Mouse (Mus musculus) hindbrain, embryonic 12.5 days (tissue): Measurements from ENCODE around the gene Slc32a1. TPM values are rescaled to one million over a fixed set of nuclear protein-coding genes. Genes with fewer than 3 reads are reported as not detected.

ENCODE experiments used
- ATAC-seq: fragments of 200-750 bp; cut with Nextera tagmentation; 2 replicates; pipeline ENCODE4 v1.8.0; 2017; ENCODE audit warnings: moderate TSS enrichment; ENCODE audit not compliant: low FRiP score
- H3K27ac ChIP-seq: fragments of 300-500 bp; sonication (generic); 2 replicates; pipeline ENCODE4 v1.5.1; 2016; ENCODE audit warnings: mild to moderate bottlenecking
- H3K27me3 ChIP-seq: fragments of 300-500 bp; sonication (generic); 2 replicates; pipeline ENCODE4 v1.6.1; 2016; ENCODE audit warnings: mild to moderate bottlenecking
- H3K36me3 ChIP-seq: fragments of 300-500 bp; sonication (generic); 2 replicates; pipeline ENCODE4 v1.6.1; 2016; ENCODE audit warnings: mild to moderate bottlenecking
- H3K4me1 ChIP-seq: fragments of 300-500 bp; sonication (generic); 2 replicates; pipeline ENCODE4 v1.6.1; 2016
- H3K4me2 ChIP-seq: fragments of 300-500 bp; sonication (generic); replicated peaks from 2 replicates; pipeline ENCODE4 v1.6.1; 2016; ENCODE audit warnings: mild to moderate bottlenecking
- H3K4me3 ChIP-seq: fragments of 300-500 bp; sonication (generic); 2 replicates; pipeline ENCODE4 v1.5.1; 2016; ENCODE audit warnings: mild to moderate bottlenecking
- H3K9ac ChIP-seq: fragments of 300-500 bp; sonication (generic); 2 replicates; pipeline ENCODE4 v1.6.1; 2016; ENCODE audit warnings: mild to moderate bottlenecking, moderate library complexity
- H3K9me3 ChIP-seq: fragments of 300-500 bp; sonication (generic); replicated peaks from 2 replicates; pipeline ENCODE4 v1.6.1; 2016; ENCODE audit warnings: mild to moderate bottlenecking
- WGBS: fragments of 180-500 bp; shearing (Covaris S2); methylation state at CpG from one replicate; pipeline ENCODE4 v1.1.7; 2016; 5-methylcytosine and 5-hydroxymethylcytosine counted together
- microRNA counts: library from miRNA; unstranded; fragments of <30 nt; microRNA quantifications from one replicate; lab custom pipeline; 2017
- microRNA-seq: library from miRNA; unstranded; fragments of <30 nt; microRNA quantifications from one replicate; pipeline ENCODE4, GENCODE M21; 2017
- polyA plus RNA-seq: library from polyadenylated mRNA; unstranded; fragments of >200 nt; fragmentation: Nextera tagmentation; extraction: Ambion mirVana; gene quantifications from 2 replicates; pipeline ENCODE4 v1.2.1, GENCODE M21; 2016

The Slc32a1 gene
- polyA plus RNA-seq, 1 experiment from 2014 or later = 3.5 TPM

DNA sequence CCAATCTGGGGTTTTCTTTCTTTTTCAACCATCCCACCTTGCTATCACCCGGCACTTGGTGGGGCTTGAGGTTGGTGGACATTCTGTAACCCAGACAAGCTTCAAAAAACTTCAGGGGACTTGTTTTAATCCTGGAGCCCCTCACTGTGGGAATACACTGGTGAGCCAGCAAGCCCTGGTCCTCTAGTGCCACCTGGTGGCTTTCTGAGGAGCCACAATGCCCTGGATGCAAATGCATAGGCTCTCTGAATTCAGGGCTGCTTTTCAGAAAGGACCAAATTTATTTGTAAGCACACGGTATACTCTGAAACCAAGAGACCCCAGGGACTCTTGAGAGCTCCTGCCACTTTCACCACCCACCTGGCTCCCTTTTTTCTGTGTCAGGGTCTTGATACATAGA, 31.3 kb downstream of the Slc32a1 start:
- Histone ChIP-seq H3K27me3 (no peaks in the 10 kb centered on the region), H3K36me3 (peaks cover 44% of the 10 kb centered on the region), H3K9me3 (no peaks in the 10 kb centered on the region), H3K4me1 (no peaks in the 10 kb centered on the region), H3K4me2 (no peak overlapping the region), H3K27ac (no peak overlapping the region), H3K9ac (no peak overlapping the region), H3K4me3 (no peak overlapping the region)
- 0 out of 2 replicates have a peak, but pooled peaks have one; percentile 48 for ATAC-seq
- WGBS = 26% methylated on average over 2 of the region's 2 CpGs

- no peaks in the 10 kb centered on the region for H3K4me1 ChIP-seq
- peaks cover 37% of the 10 kb centered on the region for H3K36me3 ChIP-seq
- no peak overlapping the region for H3K4me2 ChIP-seq
- H3K27ac ChIP-seq = no peak overlapping the region
- H3K9me3 ChIP-seq = no peaks in the 10 kb centered on the region
- H3K27me3 ChIP-seq = no peaks in the 10 kb centered on the region
- ATAC-seq = no peak
- no peak overlapping the region for H3K4me3 ChIP-seq
- H3K9ac ChIP-seq = no peak overlapping the region
- WGBS = 91% methylated on average over 2 of the region's 2 CpGs
Measured at GRCm38 (mm10) chr2:158642587-158642986, 32.0 kb downstream of the Slc32a1 start.

GRCm38 (mm10) chr2:158643791-158644190, 33.2 kb downstream of the Slc32a1 start:
- 89% methylated on average over 3 of the region's 3 CpGs for WGBS
- Histone ChIP-seq H3K4me3 (no peak overlapping the region), H3K4me1 (no peaks in the 10 kb centered on the region)

DNA sequence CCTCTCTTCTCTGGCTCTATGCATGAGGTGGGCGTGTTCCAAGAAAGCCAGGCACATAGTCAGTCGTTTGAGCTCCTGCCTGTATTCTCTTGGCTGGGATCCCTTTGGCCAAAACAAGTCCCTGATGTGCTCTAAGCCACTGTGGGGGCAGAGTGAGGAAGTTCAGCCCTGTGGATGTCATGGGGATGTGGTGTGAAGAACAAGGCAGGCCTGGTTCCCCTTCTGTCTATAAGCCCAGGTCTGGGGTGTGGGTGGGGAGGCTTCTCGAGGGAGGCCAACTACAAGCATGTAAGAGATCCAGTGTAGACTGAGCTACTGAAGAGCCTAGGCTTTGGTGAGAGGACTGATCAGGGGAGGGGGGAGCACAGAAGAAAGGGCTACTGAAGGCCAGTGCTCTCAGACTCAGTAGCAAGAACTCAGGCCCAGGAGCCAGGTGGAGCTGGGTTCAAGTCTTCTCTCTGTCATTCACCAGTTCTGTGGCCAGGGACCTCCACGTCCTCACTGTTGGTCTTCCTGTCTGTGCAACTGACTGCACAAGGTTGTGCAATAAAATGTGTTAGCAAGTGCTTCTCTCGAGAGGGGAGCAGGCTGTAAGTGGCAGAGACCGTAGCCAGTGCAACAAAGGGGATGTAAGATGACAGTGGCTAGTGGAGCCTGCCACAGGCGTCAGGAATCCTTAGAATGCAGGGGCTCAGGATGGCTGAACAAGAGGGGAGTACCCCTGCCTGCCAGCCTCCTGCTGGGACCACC, 40.8 kb downstream of the Slc32a1 start:
- H3K4me2 ChIP-seq = no peak overlapping the region
- H3K9ac ChIP-seq = no peak overlapping the region
- ATAC-seq = no peak
- WGBS = 58% methylated on average over 7 of the region's 7 CpGs
- H3K36me3 ChIP-seq = no peaks in the 10 kb centered on the region
- no peaks in the 10 kb centered on the region for H3K9me3 ChIP-seq
- no peak overlapping the region for H3K4me3 ChIP-seq
- no peaks in the 10 kb centered on the region for H3K4me1 ChIP-seq
- no peaks in the 10 kb centered on the region; the same call in 1 of the 2 replicates for H3K27me3 ChIP-seq
- H3K27ac ChIP-seq = no peak overlapping the region

More at GRCm38 (mm10) chr2:158643791-158644190, 33.2 kb downstream of the Slc32a1 start:
- Histone ChIP-seq H3K27me3 (no peaks in the 10 kb centered on the region), H3K36me3 (peaks cover 25% of the 10 kb centered on the region), H3K9me3 (no peaks in the 10 kb centered on the region), H3K9ac (no peak overlapping the region), H3K27ac (no peak overlapping the region), H3K4me2 (no peak overlapping the region)
- ATAC-seq = no peak

DNA sequence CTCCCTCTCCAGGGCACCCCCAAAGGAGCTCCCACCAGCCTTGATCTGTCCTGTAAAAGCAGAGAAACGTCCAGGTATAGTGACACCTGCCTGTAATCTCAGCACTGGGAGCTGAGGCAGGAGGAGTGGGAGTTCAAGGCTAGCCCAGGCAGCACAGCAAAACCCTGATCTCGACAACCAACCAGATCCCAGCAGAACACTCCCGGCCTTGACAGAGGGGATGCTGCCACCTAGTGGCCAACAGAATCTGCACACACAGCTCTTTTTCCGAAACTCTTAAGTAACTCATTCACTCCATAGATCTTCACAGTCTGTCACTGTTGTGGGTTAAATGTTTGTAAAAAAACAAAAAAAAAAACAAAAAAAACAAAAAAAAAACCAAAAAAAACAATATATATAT, 42.4 kb downstream of the Slc32a1 start:
- no peak; the same call in 1 of the 2 replicates for ATAC-seq
- no peak overlapping the region for H3K4me3 ChIP-seq
- no peak overlapping the region for H3K27ac ChIP-seq
- H3K9me3 ChIP-seq = no peaks in the 10 kb centered on the region
- 3% methylated on average over 4 of the region's 4 CpGs for WGBS
- H3K9ac ChIP-seq = no peak overlapping the region
- no peaks in the 10 kb centered on the region for H3K4me1 ChIP-seq
- H3K27me3 ChIP-seq = no peaks in the 10 kb centered on the region; the same call in 1 of the 2 replicates
- no peaks in the 10 kb centered on the region for H3K36me3 ChIP-seq
- no peak overlapping the region for H3K4me2 ChIP-seq

GRCm38 (mm10) chr2:158654717-158655116, 44.1 kb downstream of the Slc32a1 start:
- no peaks in the 10 kb centered on the region for H3K9me3 ChIP-seq

DNA sequence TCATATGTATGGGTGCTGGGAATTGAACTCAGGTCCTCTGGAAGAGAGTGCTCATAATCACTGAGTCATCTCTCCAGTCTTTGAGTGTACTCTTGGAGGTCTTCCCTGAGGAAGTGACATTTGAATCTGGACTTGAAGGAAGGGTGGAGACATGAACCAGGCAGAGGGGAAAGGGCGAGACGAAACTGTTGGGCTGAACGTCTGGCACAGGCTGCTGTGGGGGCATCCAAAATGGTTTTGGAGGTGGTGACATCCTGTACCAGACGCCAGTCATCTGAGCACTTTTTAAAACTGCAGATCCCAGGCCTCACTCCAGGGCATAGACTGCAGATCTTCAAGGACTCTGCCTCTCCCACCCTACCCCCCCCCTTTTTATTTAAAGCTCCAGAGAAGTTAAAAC, 45.2 kb downstream of the Slc32a1 start:
- no peaks in the 10 kb centered on the region; the same call in 1 of the 2 replicates for H3K27me3 ChIP-seq
- H3K9ac ChIP-seq = no peak overlapping the region
- H3K4me3 ChIP-seq = no peak overlapping the region
- no peak overlapping the region for H3K27ac ChIP-seq
- no peaks in the 10 kb centered on the region for H3K36me3 ChIP-seq
- no peak overlapping the region for H3K4me2 ChIP-seq
- WGBS = 68% methylated on average over 4 of the region's 4 CpGs
- no peak for ATAC-seq
- no peaks in the 10 kb centered on the region for H3K4me1 ChIP-seq
- H3K9me3 ChIP-seq = no peaks in the 10 kb centered on the region

More at GRCm38 (mm10) chr2:158654717-158655116, 44.1 kb downstream of the Slc32a1 start:
- Histone ChIP-seq H3K4me1 (no peaks in the 10 kb centered on the region), H3K4me3 (no peak overlapping the region), H3K4me2 (no peak overlapping the region), H3K27me3 (no peaks in the 10 kb centered on the region; the same call in 1 of the 2 replicates), H3K9ac (no peak overlapping the region), H3K27ac (no peak overlapping the region), H3K36me3 (no peaks in the 10 kb centered on the region)
- ATAC-seq = no peak
- WGBS = 84% methylated on average over 9 of the region's 9 CpGs

GRCm38 (mm10) chr2:158658822-158659221, 48.3 kb downstream of the Slc32a1 start:
- WGBS = 57% methylated on average over 6 of the region's 6 CpGs
- no peak overlapping the region for H3K4me2 ChIP-seq
- no peaks in the 10 kb centered on the region for H3K4me1 ChIP-seq
- ATAC-seq = no peak
- H3K4me3 ChIP-seq = no peak overlapping the region
- no peaks in the 10 kb centered on the region for H3K27me3 ChIP-seq
- H3K36me3 ChIP-seq = no peaks in the 10 kb centered on the region
- H3K9ac ChIP-seq = no peak overlapping the region
- no peak overlapping the region for H3K27ac ChIP-seq
- no peaks in the 10 kb centered on the region for H3K9me3 ChIP-seq

GRCm38 (mm10) chr2:158659346-158659745, 48.8 kb downstream of the Slc32a1 start:
- H3K9me3 ChIP-seq = no peaks in the 10 kb centered on the region
- H3K27ac ChIP-seq = no peak overlapping the region
- no peak for ATAC-seq
- no peak overlapping the region for H3K4me2 ChIP-seq
- no peak overlapping the region for H3K9ac ChIP-seq
- 77% methylated on average over 3 of the region's 3 CpGs for WGBS
- no peak overlapping the region for H3K4me3 ChIP-seq
- no peaks in the 10 kb centered on the region for H3K4me1 ChIP-seq
- no peaks in the 10 kb centered on the region for H3K36me3 ChIP-seq
- H3K27me3 ChIP-seq = no peaks in the 10 kb centered on the region

GRCm38 (mm10) chr2:158665098-158665497, 54.5 kb downstream of the Slc32a1 start, which contains the start of gene Ppp1r16b:
TSS of gene Ppp1r16b (plus strand) at chr2:158665398.
- no peaks in the 10 kb centered on the region for H3K9me3 ChIP-seq
- ATAC-seq = no peak
- no peak within 1 kb of the TSS for H3K27ac ChIP-seq
- no peak within 1 kb of the TSS for H3K4me2 ChIP-seq
- H3K4me3 ChIP-seq = no peak within 1 kb of the TSS
- H3K9ac ChIP-seq = no peak within 1 kb of the TSS
- H3K27me3 ChIP-seq = peaks cover 49% of the 10 kb centered on the region
- peaks cover 26% of the 10 kb centered on the region for H3K4me1 ChIP-seq
- no peaks in the 10 kb centered on the region for H3K36me3 ChIP-seq
- WGBS = 85% methylated on average over 4 of the region's 4 CpGs

MicroRNAs encoded within 50 kb of the gene (microRNA counts, 519-probe panel; counts per million panel counts)
- microRNA mmu-miR-3474 (lab: Ali Mortazavi, UCI) = 470 counts per million, percentile 58 among the panel's probes with 10 or more counts

Small RNAs within 50 kb of the gene (microRNA-seq; reads per million reads assigned to microRNA genes)
- 3.5 reads per million, percentile 5 among the genes with 10 or more reads in this experiment for gene Mir3474

Other genes starting within 250 kb of the Slc32a1 start
- 156 and 161 TPM in 2 replicates for gene Snhg11, start 235.1 kb upstream of the Slc32a1 start, polyA plus RNA-seq
- 24.3 and 24.4 TPM in 2 replicates for gene Ralgapb, start 200.9 kb upstream of the Slc32a1 start, polyA plus RNA-seq
- not detected in 2 replicates for gene Adig, start 108.2 kb upstream of the Slc32a1 start, polyA plus RNA-seq
- gene Arhgap40, start 98.0 kb upstream of the Slc32a1 start, polyA plus RNA-seq = 0.40 TPM in 1 of 2 replicates, not detected in the other
- 21.1 and 23.7 TPM in 2 replicates for gene Actr5, start 14.1 kb downstream of the Slc32a1 start, polyA plus RNA-seq
- gene Ppp1r16b, start 54.6 kb downstream of the Slc32a1 start, polyA plus RNA-seq = 3.7 and 3.8 TPM in 2 replicates
- 31.1 and 32.5 TPM in 2 replicates for gene Fam83d, start 157.3 kb downstream of the Slc32a1 start, polyA plus RNA-seq
- gene Dhx35, start 184.0 kb downstream of the Slc32a1 start, polyA plus RNA-seq = 14.5 and 16.4 TPM in 2 replicates